Mouse (Mus musculus) cortical plate, adult 2 months (tissue): ENCODE results near the gene Ttc33.

Source experiments
- CTCF ChIP-seq: fragments of 200-500 bp; IDR thresholded peaks from 2 replicates; pipeline ENCODE4 v1.5.1; 2011; ENCODE audit warnings: mild to moderate bottlenecking, control low read depth, low read length; ENCODE audit not compliant: insufficient read depth; ENCODE audit errors: extremely low read depth
- POLR2A ChIP-seq: fragments of 200-500 bp; IDR thresholded peaks from 2 replicates; pipeline ENCODE4 v1.6.1; 2011; ENCODE audit warnings: mild to moderate bottlenecking, low read length, control low read depth; ENCODE audit not compliant: insufficient read depth; ENCODE audit errors: extremely low read depth

- TF ChIP-seq CTCF (no peak), POLR2A (no peak)
These were observed 30.7 kb upstream of the Ttc33 start for GRCm38 (mm10) chr15:5154621-5155020.
